Mouse (Mus musculus) urinary bladder, adult 2 months (tissue): Measurements from ENCODE around the gene Aggf1. TPM values are rescaled to one million over a fixed set of nuclear protein-coding genes. Genes with fewer than 3 reads are reported as not detected.
A peak's percentile ranks its signal among the peaks of the same experiment; 100 is the strongest.

ENCODE experiments used
- DNase-seq: peaks from one replicate; pipeline ENCODE4 v3.0.0; 2022; ENCODE audit warnings: low spot score
- polyA plus RNA-seq: library from polyadenylated mRNA; depleted of rRNA; stranded (reverse); fragments of >200 nt; gene quantifications from 2 replicates; pipeline ENCODE4 v1.2.3, GENCODE M21; 2012; rRNA removed

The Aggf1 gene
- polyA plus RNA-seq, 1 experiment: 26.2 TPM

GRCm38 (mm10) chr13:95332086-95332899 is 42.9 kb downstream of the Aggf1 start:
- no peak for DNase-seq

- DNase-seq: no peak
Measured at GRCm38 (mm10) chr13:95330507-95330906, 44.6 kb downstream of the Aggf1 start.

GRCm38 (mm10) chr13:95328767-95329166 is 46.4 kb downstream of the Aggf1 start:
- no peak for DNase-seq

- DNase-seq: no peak
Measured at GRCm38 (mm10) chr13:95327345-95327741, 47.8 kb downstream of the Aggf1 start.

GRCm38 (mm10) chr13:95326611-95327344 is 48.4 kb downstream of the Aggf1 start:
- no peak for DNase-seq

GRCm38 (mm10) chr13:95325907-95326550 is 49.1 kb downstream of the Aggf1 start:
- no peak for DNase-seq

GRCm38 (mm10) chr13:95325080-95325906 is 49.9 kb downstream of the Aggf1 start:
- peak; percentile 60 for DNase-seq

- no peak for DNase-seq
Measured at GRCm38 (mm10) chr13:95324626-95325079, 50.5 kb downstream of the Aggf1 start.

- DNase-seq: no peak
Measured at GRCm38 (mm10) chr13:95323950-95324625, 51.1 kb downstream of the Aggf1 start.

- DNase-seq: no peak
Measured at GRCm38 (mm10) chr13:95323400-95323799, 51.8 kb downstream of the Aggf1 start, which contains the start of gene Zbed3. Gene Zbed3, plus strand, starts transcription at chr13:95323612.

- no peak for DNase-seq
Measured at GRCm38 (mm10) chr13:95320451-95320850, 54.7 kb downstream of the Aggf1 start.

GRCm38 (mm10) chr13:95319153-95319552 is 56.0 kb downstream of the Aggf1 start:
- no peak for DNase-seq

GRCm38 (mm10) chr13:95312016-95312415 is 63.1 kb downstream of the Aggf1 start:
- DNase-seq: no peak

- DNase-seq: no peak
Measured at GRCm38 (mm10) chr13:95307100-95307655, 68.0 kb downstream of the Aggf1 start.

GRCm38 (mm10) chr13:95306596-95306995 is 68.6 kb downstream of the Aggf1 start:
- no peak for DNase-seq

Other genes with a start within 250 kb of the Aggf1 start
- 2.1 TPM in 2 replicates for gene Pde8b, start 125.0 kb downstream of the Aggf1 start, polyA plus RNA-seq
- gene Zbed3, start 51.7 kb downstream of the Aggf1 start, polyA plus RNA-seq: 27.0 and 30.4 TPM in 2 replicates
- 3.1 and 4.0 TPM in 2 replicates for gene Crhbp, start 69.6 kb upstream of the Aggf1 start, polyA plus RNA-seq
- gene S100z, start 103.4 kb upstream of the Aggf1 start, polyA plus RNA-seq: 0.25 TPM in 1 of 2 replicates, not detected in the other
- 6.8 and 8.2 TPM in 2 replicates for gene F2rl1, start 149.9 kb upstream of the Aggf1 start, polyA plus RNA-seq
- 6.6 and 9.5 TPM in 2 replicates for gene F2r, start 243.1 kb upstream of the Aggf1 start, polyA plus RNA-seq